Mouse (Mus musculus) inflammation-experienced regulatory T-cells (primary cell): ENCODE measurements around the gene Spg21. TPM values are rescaled to one million over a fixed set of nuclear protein-coding genes. Genes with fewer than 3 reads are reported as not detected.

Experiments used
- polyA plus RNA-seq, 2 experiments: library from polyadenylated mRNA; unstranded; fragments of 100-300 nt; shearing (Covaris generic); gene quantifications; one replicate each; pipeline ENCODE4 v1.2.1; 2017

Spg21 gene
- 100 to 1,000 TPM; 124 to 138 TPM for polyA plus RNA-seq

DNA sequence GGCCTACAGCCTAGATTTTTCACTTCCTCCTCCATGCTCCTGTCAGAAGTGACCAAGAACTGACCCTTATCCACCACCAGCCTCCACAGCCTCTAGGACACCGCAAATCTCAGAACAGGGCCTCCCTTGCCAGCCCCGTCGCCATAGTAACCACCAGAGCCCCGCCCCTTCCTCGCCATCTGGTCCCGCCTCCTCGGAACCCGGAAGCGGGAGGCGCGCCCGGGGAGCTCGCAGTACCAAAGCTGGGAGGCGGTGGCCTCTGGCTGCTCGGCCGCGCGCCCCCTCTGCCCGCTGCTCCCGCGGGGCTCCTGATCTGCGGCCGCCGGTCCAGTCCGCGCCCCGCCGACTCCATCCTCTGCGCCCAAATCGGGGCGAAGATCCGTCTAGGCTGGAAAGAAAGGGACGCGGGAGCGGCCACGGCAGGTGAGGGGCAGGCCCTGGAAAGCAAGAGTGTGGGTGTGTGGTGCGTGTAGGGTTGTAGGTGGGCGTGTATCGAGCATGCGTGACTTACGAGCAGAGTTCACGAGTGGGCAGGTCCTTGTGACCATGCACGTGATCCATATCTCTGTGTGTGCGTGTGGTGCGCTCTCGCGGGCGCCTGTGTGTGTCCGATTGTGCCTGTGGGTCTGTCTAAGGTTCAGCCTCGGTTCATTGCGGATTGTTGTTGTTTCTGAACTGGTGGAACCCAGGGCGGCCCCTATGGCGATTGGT lies at the start of gene Spg21:
Gene Spg21 (plus strand): TSS at position 216 of the 711 bp plus-strand sequence.

GRCm38 (mm10) chr9:65422760-65423501 lies 37.8 kb upstream of the Spg21 start, which contains the start of gene Slc51b:
Gene Slc51b (minus strand): TSS chr9:65422955.

DNA sequence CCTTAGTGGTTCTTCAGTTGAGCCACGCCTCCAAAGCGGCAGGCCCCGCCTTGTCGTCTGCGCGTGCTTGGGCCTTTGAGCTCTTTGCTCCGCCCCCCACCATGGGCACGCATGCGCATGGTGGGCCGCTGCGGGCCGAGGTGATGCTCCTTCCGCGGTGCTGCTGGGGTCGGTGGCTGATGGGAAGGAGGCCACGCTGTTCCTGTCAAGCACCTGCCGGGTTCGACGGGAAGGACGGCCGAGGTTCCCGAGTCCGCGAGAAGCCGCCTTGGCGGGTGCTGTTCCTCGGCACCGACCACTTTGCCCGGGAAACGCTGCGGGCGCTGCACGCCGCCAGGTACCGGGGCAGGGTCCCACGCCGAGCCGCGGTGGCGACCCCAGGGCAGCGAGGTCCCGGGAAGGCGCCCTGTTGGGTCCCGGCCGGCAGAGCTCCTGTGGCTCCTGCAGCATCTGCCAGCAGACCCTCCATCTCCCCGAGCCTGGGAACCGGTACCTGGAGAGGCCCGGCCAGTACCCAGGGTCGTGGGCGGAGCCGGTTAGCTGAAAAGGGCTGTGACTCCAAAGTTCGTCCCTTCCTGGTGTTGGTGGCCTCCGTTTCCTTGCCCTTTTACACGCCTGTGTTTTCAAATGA lies 25.0 kb upstream of the Spg21 start, which contains the start of gene Mtfmt:
Gene Mtfmt (plus strand): TSS at position 112 of the 631 bp plus-strand sequence.

GRCm38 (mm10) chr9:65519807-65520504 lies 59.2 kb downstream of the Spg21 start, which contains the start of gene Ankdd1a:
Gene Ankdd1a (minus strand): TSS chr9:65520193.

Other genes with a start within 250 kb of the Spg21 start
- gene Cilp, start 195.8 kb upstream of the Spg21 start, polyA plus RNA-seq, result under 1 TPM; 0.04 to 0.49 TPM
- 10 to 100 TPM; 43.3 to 62.3 TPM for gene Clpx, start 166.7 kb upstream of the Spg21 start, polyA plus RNA-seq
- 10 to 100 TPM; 37.1 to 44.0 TPM for gene Pdcd7, start 114.8 kb upstream of the Spg21 start, polyA plus RNA-seq
- gene Ubap1l, start 99.9 kb upstream of the Spg21 start, polyA plus RNA-seq, result not detected
- gene Kbtbd13, start 69.3 kb upstream of the Spg21 start, polyA plus RNA-seq, result under 1 TPM in 1 of 2 experiments, not detected in 1; 0.19 TPM
- gene Rasl12, start 62.4 kb upstream of the Spg21 start, polyA plus RNA-seq, result 1 to 10 TPM in 1 of 2 experiments, under 1 TPM in 1; 0.49 to 2.1 TPM
- gene Slc51b, start 38.0 kb upstream of the Spg21 start, polyA plus RNA-seq, result under 1 TPM in 1 of 2 experiments, not detected in 1; 0.55 TPM
- gene Mtfmt, start 25.2 kb upstream of the Spg21 start, polyA plus RNA-seq, result 10 to 100 TPM; 36.6 to 46.7 TPM
- gene Ankdd1a, start 59.2 kb downstream of the Spg21 start, polyA plus RNA-seq, result under 1 TPM; 0.13 to 0.31 TPM
- 10 to 100 TPM; 70.1 to 71.2 TPM for gene Plekho2, start 119.1 kb downstream of the Spg21 start, polyA plus RNA-seq
- gene Pif1, start 126.2 kb downstream of the Spg21 start, polyA plus RNA-seq, result 1 to 10 TPM in 1 of 2 experiments, under 1 TPM in 1; 0.96 to 2.6 TPM
- gene Rbpms2, start 168.7 kb downstream of the Spg21 start, polyA plus RNA-seq, result under 1 TPM in 1 of 2 experiments, not detected in 1; 0.27 TPM
- 100 to 1,000 TPM in 1 of 2 experiments, 10 to 100 TPM in 1; 81.4 to 128 TPM for gene Oaz2, start 207.1 kb downstream of the Spg21 start, polyA plus RNA-seq